Mouse (Mus musculus) kidney, adult 2 months (tissue): Measurements from ENCODE around the gene Tmem30a. TPM values are rescaled to one million over a fixed set of nuclear protein-coding genes. Genes with fewer than 3 reads are reported as not detected.

Source experiments
- DNase-seq: peaks from one replicate; pipeline ENCODE4 v3.0.0; 2021
- H3K27ac ChIP-seq: fragments of 200-500 bp; 2 replicates; pipeline ENCODE4 v1.5.1; 2012; ENCODE audit warnings: low read depth, low read length, control low read depth, inconsistent platforms; ENCODE audit not compliant: insufficient read depth
- H3K27me3 ChIP-seq: fragments of 200-500 bp; replicated peaks from 2 replicates; pipeline ENCODE4 v1.6.1; 2012; ENCODE audit warnings: mild to moderate bottlenecking, moderate library complexity, low read length, inconsistent platforms; ENCODE audit not compliant: control insufficient read depth, insufficient read depth
- H3K36me3 ChIP-seq: fragments of 200-500 bp; 2 replicates; pipeline ENCODE4 v1.6.1; 2012; ENCODE audit warnings: mild to moderate bottlenecking, moderate library complexity, low read length, inconsistent platforms; ENCODE audit not compliant: control insufficient read depth, insufficient read depth
- H3K4me1 ChIP-seq: fragments of 200-500 bp; 2 replicates; pipeline ENCODE4 v1.6.1; 2011; ENCODE audit warnings: low read length; ENCODE audit not compliant: control insufficient read depth, insufficient read depth
- H3K4me3 ChIP-seq: fragments of 200-500 bp; 2 replicates; pipeline ENCODE4 v1.5.1; 2011; ENCODE audit warnings: mild to moderate bottlenecking, low read depth, low read length, control low read depth; ENCODE audit not compliant: insufficient read depth
- CTCF ChIP-seq: fragments of 200-500 bp; conservative IDR thresholded peaks from 2 replicates; pipeline ENCODE4 v1.5.1; 2011; ENCODE audit warnings: low read depth, mild to moderate bottlenecking, control low read depth, low read length, moderate library complexity, mixed read lengths; ENCODE audit not compliant: insufficient read depth, insufficient read length
- POLR2A ChIP-seq: fragments of 200-500 bp; IDR thresholded peaks from one replicate; pipeline ENCODE4 v1.6.1; 2011; ENCODE audit warnings: low read depth, low read length, control low read depth
- WGBS: fragments of 180-500 bp; shearing (Covaris S2); methylation state at CpG from one replicate; pipeline ENCODE4 v1.1.7; 2018; 5-methylcytosine and 5-hydroxymethylcytosine counted together
- polyA plus RNA-seq: library from polyadenylated mRNA; depleted of rRNA; stranded (reverse); fragments of >200 nt; gene quantifications from 2 replicates; pipeline ENCODE4 v1.2.3, GENCODE M21; 2012; rRNA removed

Tmem30a gene
- polyA plus RNA-seq, 1 experiment, result 39.7 TPM

DNA sequence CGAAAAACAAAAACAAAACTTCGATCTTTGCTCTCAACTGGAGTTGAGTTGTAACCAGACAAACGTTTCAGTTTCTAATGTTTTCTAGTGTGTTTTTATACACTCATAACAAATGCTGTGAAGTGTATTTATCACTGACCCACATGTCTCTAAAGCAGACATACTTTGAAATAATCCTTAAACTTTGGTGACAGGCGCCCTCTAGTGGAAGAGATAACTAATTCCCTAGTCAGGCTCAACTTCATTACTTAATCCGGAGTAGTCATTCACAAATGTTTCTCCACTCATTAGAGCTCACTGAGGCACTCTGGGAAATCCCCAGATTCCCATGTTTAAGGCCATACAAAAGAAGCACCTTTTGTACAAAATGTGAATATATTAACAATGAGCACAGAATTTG is 70.2 kb downstream of the Tmem30a start:
- Histone ChIP-seq H3K36me3 (no peaks in the 10 kb centered on the region), H3K27ac (no peak overlapping the region), H3K27me3 (peaks cover 3% of the 10 kb centered on the region; the same call in 1 of the 2 replicates), H3K4me3 (no peak overlapping the region), H3K4me1 (no peaks in the 10 kb centered on the region)
- TF ChIP-seq CTCF (0 out of 2 replicates have a peak, but pooled peaks have one; percentile 7), POLR2A (no peak)
- DNase-seq, result peak; percentile 63
- 32% methylated on average over 5 of the region's 5 CpGs for WGBS

DNA sequence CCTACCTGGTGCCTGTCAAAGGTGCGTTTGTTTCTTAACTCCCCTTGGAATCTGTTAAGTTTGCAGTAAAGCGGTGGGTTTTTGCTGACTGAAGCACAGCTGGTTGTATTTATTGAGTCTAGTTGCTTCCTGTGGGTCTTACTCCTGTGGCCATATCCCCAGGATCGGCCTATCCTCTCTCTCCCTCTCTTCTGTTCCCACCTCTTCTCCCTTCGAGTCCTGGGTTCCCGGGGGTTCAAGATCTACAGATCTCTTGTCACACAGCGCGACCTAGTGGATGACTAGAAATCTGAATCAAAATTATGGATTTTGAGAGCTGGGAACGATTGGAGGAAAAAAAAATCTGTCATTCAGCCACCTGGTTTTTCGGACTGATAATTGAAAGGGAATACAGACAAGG is 72.3 kb downstream of the Tmem30a start:
- Histone ChIP-seq H3K27me3 (peaks cover 3% of the 10 kb centered on the region; the same call in 1 of the 2 replicates), H3K4me3 (no peak overlapping the region), H3K27ac (no peak overlapping the region), H3K36me3 (no peaks in the 10 kb centered on the region), H3K4me1 (no peaks in the 10 kb centered on the region)
- peak; percentile 48 for DNase-seq
- TF ChIP-seq CTCF (peak; percentile 64), POLR2A (no peak)
- 11% methylated on average over 9 of the region's 9 CpGs for WGBS

DNA sequence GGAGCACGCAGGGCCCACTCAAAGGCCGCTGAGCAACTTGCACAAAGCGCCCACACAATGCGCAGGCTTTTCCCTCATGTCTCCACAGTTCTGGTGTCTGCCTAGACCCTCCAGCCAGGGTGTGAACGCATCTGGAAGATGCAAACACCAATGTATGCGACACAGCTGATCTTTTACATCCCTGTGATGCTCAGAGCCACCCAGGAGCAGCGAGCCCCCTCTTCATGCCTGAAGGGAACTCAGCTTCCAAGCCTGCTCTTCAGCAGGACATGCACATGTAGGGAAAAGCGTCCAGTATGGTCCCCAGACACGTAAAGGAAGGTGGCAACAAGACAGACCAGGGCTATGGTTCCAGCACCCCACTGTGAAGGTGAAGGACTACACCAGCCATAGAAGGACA is 73.2 kb downstream of the Tmem30a start:
- Histone ChIP-seq H3K27me3 (peaks cover 3% of the 10 kb centered on the region; the same call in 1 of the 2 replicates), H3K36me3 (no peaks in the 10 kb centered on the region), H3K4me3 (no peak overlapping the region), H3K27ac (no peak overlapping the region), H3K4me1 (no peaks in the 10 kb centered on the region)
- WGBS, result 64% methylated on average over 9 of the region's 9 CpGs
- DNase-seq, result no peak
- no peak for TF ChIP-seq POLR2A
- no peak for TF ChIP-seq CTCF

DNA sequence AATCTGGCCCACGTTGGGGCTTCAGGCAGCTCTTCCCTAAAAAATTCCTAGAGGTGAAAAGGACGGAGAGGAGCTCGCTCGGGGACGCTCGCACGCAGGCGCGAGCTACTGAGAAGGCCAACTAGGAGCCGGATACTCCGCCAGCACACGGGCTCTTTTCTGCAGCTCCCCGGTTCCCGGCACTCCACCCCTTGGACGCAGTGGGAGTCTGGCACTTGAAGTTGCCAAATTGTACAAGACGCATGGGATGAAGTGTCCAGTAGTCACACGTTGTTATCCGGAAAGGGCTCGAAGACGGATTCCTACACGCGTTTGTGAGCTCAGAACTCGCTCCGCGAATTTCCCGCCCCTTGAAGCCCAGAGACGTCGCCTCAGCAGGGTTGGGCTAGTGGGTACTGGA is 73.9 kb downstream of the Tmem30a start:
- H3K4me3 ChIP-seq, result no peak overlapping the region
- H3K36me3 ChIP-seq, result no peaks in the 10 kb centered on the region
- no peak for TF ChIP-seq POLR2A
- TF ChIP-seq CTCF, result no peak
- H3K27me3 ChIP-seq, result peaks cover 3% of the 10 kb centered on the region; the same call in 1 of the 2 replicates
- H3K4me1 ChIP-seq, result no peaks in the 10 kb centered on the region
- no peak overlapping the region for H3K27ac ChIP-seq
- no peak for DNase-seq
- 7% methylated on average over 28 of the region's 28 CpGs for WGBS

Other genes starting within 250 kb of the Tmem30a start
- gene Col12a1, start 74.7 kb downstream of the Tmem30a start, polyA plus RNA-seq, result 7.1 and 9.2 TPM in 2 replicates
- gene Cox7a2, start 33.6 kb downstream of the Tmem30a start, polyA plus RNA-seq, result 508 and 670 TPM in 2 replicates
- 1.5 and 1.8 TPM in 2 replicates for gene Filip1, start 219.3 kb upstream of the Tmem30a start, polyA plus RNA-seq